Mouse (Mus musculus) mature B cell (primary cell): ENCODE results near the gene Twist1.

Source experiments
- in situ Hi-C: fragments of 300-500 bp; cut with MboI; formaldehyde crosslinking; loops from 2 replicates; pipeline ENCODE4 v1.14.3; 2019

The Twist1 gene

GRCm38 (mm10) chr12:33957400-33958240 lies at the start of gene Twist1:
Gene Twist1 (plus strand): TSS chr12:33957671.
- in situ Hi-C loops, result no loop called here

DNA sequence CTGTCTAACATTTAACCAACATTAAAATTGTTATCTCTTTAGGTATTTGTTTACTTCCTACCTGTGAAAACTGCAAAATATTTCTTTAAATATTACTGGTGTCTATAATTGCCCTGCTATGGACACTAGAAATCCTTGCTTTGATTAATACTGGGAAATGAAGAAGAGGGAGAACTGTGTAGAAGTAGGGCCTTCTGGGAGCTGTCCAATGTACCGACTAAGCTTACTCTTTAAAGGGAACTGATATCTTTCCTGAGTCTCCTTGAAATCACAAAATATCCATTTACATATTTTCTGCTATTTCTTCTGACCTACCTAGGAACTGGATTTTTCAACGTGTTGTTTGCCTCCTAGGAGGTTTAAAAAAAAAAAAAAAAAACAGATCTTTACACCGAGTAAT lies 30.7 kb upstream of the Twist1 start:
- in situ Hi-C loops, result no loop called here

- in situ Hi-C loops, result no loop called here
Measured at GRCm38 (mm10) chr12:33927334-33928098, 30.0 kb upstream of the Twist1 start.

- in situ Hi-C loops, result no loop called here
Measured at GRCm38 (mm10) chr12:33928331-33929192, 28.9 kb upstream of the Twist1 start, which contains the start of gene Ferd3l. Gene Ferd3l (plus strand): TSS chr12:33928425.

GRCm38 (mm10) chr12:33952843-33953242 lies 4.6 kb upstream of the Twist1 start:
- in situ Hi-C loops, result no loop called here

DNA sequence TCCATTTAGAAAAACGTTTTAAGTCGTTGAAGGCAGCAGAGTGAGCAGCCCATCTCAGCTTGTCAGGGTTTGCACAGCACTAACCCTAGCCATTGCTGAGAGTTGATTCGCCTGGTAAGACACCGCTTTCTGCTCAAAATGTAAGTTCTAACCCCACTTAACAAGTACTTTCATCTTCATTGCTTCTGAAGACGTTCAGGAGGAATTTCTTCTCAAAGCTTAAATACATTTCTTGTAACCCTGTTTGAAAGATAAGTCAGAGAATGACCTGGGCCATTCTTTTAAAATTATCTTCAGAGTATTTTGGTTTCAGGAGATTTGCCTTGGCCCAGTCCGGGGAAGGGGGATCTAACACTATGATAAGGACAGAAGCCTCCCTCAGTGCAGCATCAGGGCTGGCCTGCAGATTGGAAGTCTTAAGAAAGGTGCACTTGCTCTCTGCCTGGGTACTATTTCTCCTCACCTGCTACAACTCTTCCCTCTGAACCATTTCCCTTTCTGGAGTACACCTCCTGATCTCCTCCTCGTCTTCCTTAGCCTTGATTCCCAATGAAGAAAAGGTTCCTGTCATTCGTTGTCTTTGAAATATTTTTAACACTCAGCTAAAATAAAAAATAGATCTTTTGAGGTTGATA lies 2.4 kb upstream of the Twist1 start:
- in situ Hi-C loops, result no loop called here

- in situ Hi-C loops, result no loop called here
Measured at GRCm38 (mm10) chr12:33955606-33956295, 1.7 kb upstream of the Twist1 start.

- in situ Hi-C loops, result no loop called here
Measured at GRCm38 (mm10) chr12:33956576-33957399, 683 bp upstream of the Twist1 start.

GRCm38 (mm10) chr12:33958241-33959194 lies 1.0 kb downstream of the Twist1 start:
- in situ Hi-C loops, result no loop called here

DNA sequence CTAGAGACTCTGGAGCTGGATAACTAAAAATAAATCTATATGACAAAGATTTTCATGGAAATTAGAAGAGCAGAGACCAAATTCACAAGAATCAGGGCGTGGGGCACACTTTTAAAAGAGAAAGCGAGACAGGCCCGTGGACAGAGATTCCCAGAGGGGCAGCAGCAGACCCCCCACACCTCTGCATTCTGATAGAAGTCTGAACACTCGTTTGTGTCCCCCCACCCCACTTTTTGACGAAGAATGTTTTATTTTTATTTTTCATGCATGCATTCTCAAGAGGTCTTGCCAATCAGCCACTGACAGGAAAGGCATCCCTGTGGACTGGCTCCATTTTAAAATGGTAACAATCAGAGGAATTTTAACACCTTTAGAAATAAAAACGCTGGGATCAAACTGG lies 1.7 kb downstream of the Twist1 start:
- in situ Hi-C loops, result no loop called here

DNA sequence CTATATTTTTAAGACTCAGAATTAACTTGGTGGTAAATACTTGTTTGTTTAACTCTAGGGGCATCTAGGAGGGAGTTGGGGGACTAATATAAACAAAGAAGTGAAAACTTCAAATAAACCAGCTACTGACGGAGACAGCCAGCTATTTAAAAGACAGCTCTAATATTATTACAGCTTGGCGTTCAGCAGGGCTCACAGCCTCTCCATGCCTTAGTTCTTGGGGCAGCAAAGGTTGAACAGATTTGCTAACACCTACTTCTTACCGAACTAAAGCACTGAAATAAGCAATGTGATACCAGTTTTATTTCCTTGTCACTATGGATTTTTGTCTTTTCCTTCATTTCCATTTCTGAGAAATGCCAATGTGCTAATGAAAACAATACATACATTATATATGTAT lies 2.4 kb downstream of the Twist1 start:
- in situ Hi-C loops, result no loop called here

DNA sequence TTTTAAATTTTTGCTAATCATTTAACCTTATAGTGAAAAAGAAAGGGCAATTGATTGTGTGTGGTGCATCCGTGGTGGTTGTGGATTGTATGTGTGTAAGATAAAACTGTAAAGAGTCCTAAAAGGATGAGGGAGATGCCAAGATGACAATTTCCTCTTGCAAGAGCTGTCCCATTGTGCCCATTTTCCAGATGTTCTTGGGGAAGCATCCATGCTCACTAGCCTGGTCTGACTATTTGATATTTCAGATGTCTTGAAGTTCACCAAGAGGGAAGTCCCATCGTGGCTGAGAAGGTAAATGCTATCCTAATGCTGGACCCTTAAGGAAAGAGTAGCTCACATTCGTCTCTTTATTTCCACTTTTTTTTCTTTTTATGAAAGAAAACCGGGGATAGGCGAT lies 3.5 kb downstream of the Twist1 start:
- in situ Hi-C loops, result no loop called here

GRCm38 (mm10) chr12:33962118-33962772 lies 4.8 kb downstream of the Twist1 start:
- in situ Hi-C loops, result no loop called here

- in situ Hi-C loops, result no loop called here
Measured at GRCm38 (mm10) chr12:33962773-33963130, 5.3 kb downstream of the Twist1 start.

DNA sequence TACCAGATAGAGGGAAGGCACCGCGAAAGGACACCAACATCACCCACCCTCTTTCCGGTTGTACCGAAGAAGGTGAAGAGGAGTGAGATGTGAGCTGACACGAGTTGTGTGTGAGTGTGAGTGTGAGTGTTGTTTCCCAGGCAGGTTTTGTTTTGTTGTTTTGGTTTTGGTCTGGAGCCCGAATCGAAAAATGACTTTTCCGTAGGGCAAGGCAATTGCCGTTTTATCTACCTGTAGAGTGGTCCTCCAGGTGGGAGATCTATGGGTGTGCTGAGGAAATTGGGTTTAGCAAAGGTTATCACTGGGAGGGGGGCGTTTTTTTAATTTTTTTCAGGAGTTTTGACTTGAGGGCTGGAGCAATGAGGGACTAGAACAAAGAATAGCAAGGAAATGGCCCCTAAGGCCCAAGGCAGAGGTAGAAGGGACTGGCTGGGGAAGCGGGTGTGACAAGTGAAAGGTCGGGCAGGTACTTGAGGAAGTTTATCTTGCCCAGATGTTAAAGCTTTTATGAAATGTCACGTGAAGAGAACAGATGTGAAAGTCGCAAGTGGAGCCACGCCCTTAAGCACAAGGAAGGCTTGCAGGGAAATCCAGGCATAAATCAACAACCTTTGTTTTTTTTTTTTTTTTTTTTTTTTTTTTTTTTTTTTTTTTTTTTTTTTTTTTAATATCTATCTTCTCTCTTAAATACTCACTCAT lies 6.3 kb downstream of the Twist1 start:
- in situ Hi-C loops, result no loop called here

DNA sequence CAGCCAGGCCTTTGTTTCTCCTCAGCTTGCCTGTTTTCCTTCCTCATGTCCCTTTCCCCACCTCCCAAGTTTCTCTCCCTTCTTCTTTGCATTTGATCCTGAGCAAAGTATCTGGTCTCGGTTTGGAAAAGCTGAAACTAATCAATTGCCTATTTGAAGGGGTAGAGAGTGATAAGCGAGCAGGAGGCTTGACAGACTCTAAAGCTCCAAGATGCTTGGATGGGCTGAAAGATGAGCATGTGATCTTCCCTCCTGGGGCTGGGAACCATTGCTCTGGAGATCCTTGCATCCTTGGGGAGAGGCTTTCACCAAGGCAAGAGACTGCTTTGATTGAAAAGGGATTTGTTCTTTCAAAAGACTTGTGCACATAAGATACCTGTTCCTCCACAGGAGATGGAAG lies 7.0 kb downstream of the Twist1 start:
- in situ Hi-C loops, result no loop called here

DNA sequence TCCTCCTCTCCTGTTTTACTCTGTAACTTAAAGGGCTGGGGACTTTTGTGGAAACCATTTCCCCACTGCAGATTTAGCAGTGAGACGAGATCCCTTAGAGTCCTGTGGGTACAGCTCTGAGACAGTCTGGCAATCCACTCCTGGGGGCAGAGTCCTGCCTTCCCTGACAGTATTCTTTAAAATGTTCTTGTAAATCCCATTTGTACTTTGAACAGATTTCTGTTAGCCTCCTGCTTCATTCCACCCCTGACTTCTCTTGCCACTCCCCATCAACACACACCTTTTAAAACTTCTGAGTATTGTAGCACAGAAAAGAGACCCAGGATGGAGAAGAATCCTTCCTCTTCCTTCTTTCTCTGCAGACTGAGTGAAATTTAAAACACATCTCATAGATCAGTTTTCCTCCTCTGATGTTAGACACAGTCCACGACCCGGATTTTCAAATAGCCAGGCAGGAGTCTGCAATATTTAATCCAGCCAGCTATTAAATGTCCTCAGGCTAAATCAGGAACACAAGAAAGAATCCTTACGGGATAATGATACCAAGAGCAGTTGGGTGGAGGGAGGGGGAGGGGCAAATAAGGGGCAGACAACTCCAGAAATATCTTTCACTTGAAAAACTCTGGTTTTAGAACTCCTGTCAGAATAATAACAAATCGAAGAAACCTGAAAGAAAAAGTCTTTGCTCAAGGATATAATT lies 8.3 kb downstream of the Twist1 start:
- in situ Hi-C loops, result no loop called here
